Mouse (Mus musculus) MEL-GATA-1-ER (cell line): ENCODE results near the gene Fam189a1.

Experiments
- DNase-seq: peaks from one replicate; pipeline ENCODE4 v3.0.0-alpha.2; 2012; ENCODE audit warnings: low read depth; ENCODE audit errors: extremely low read depth

Fam189a1 gene

GRCm38 (mm10) chr7:64952181-64952580 is 204.2 kb downstream of the Fam189a1 start:
- no peak for DNase-seq

GRCm38 (mm10) chr7:64950771-64951099 is 205.6 kb downstream of the Fam189a1 start:
- no peak for DNase-seq

GRCm38 (mm10) chr7:64949910-64950770 is 206.2 kb downstream of the Fam189a1 start:
- DNase-seq, result no peak

GRCm38 (mm10) chr7:64949465-64949864 is 206.9 kb downstream of the Fam189a1 start:
- DNase-seq, result no peak

GRCm38 (mm10) chr7:64944686-64945085 is 211.7 kb downstream of the Fam189a1 start:
- no peak for DNase-seq

- DNase-seq, result no peak
These were observed 212.2 kb downstream of the Fam189a1 start for GRCm38 (mm10) chr7:64944175-64944574.

- no peak for DNase-seq
These were observed 219.4 kb downstream of the Fam189a1 start for GRCm38 (mm10) chr7:64936927-64937326.

GRCm38 (mm10) chr7:64934115-64934514 is 222.3 kb downstream of the Fam189a1 start:
- DNase-seq, result no peak

- DNase-seq, result no peak
These were observed 225.4 kb downstream of the Fam189a1 start for GRCm38 (mm10) chr7:64930980-64931379.

GRCm38 (mm10) chr7:64923918-64924317 is 232.5 kb downstream of the Fam189a1 start:
- no peak for DNase-seq

- DNase-seq, result no peak
These were observed 235.2 kb downstream of the Fam189a1 start for GRCm38 (mm10) chr7:64921189-64921588.

- DNase-seq, result no peak
These were observed 235.6 kb downstream of the Fam189a1 start for GRCm38 (mm10) chr7:64920735-64921134.

GRCm38 (mm10) chr7:64916654-64917053 is 239.7 kb downstream of the Fam189a1 start:
- no peak for DNase-seq

- DNase-seq, result no peak
These were observed 241.2 kb downstream of the Fam189a1 start for GRCm38 (mm10) chr7:64915121-64915520.

- no peak for DNase-seq
These were observed 244.4 kb downstream of the Fam189a1 start for GRCm38 (mm10) chr7:64911945-64912344.

GRCm38 (mm10) chr7:64910208-64910607 is 246.2 kb downstream of the Fam189a1 start:
- DNase-seq, result no peak

- DNase-seq, result no peak
These were observed 249.4 kb downstream of the Fam189a1 start for GRCm38 (mm10) chr7:64906955-64907354.

GRCm38 (mm10) chr7:64905506-64905905 is 250.9 kb downstream of the Fam189a1 start:
- no peak for DNase-seq

- DNase-seq, result no peak
These were observed 256.1 kb downstream of the Fam189a1 start for GRCm38 (mm10) chr7:64900249-64900648.

GRCm38 (mm10) chr7:64896587-64896986 is 259.8 kb downstream of the Fam189a1 start:
- DNase-seq, result no peak

- no peak for DNase-seq
These were observed 260.7 kb downstream of the Fam189a1 start for GRCm38 (mm10) chr7:64895685-64896101.

- DNase-seq, result no peak
These were observed 265.2 kb downstream of the Fam189a1 start for GRCm38 (mm10) chr7:64891139-64891538.

GRCm38 (mm10) chr7:64889919-64890318 is 266.5 kb downstream of the Fam189a1 start:
- no peak for DNase-seq
